Mouse (Mus musculus) lung, embryonic 14.5 days (tissue): Measurements from ENCODE around the gene Krtap4-16. TPM values are rescaled to one million over a fixed set of nuclear protein-coding genes. Genes with fewer than 3 reads are reported as not detected.
"Not testable (repeated sequence)": the region's sequence is repeated elsewhere in the genome, so short reads cannot be mapped to it uniquely, and the experiment has no call there.

Experiments used
- ATAC-seq: fragments of 200-750 bp; cut with Nextera tagmentation; 2 replicates; pipeline ENCODE4 v1.8.0; 2017; ENCODE audit warnings: mild to moderate bottlenecking, moderate TSS enrichment, moderate library complexity; ENCODE audit not compliant: insufficient read depth
- DNase-seq: peaks from one replicate; pipeline ENCODE4 v3.0.0-alpha.2; 2015
- H3K27ac ChIP-seq: fragments of 300-500 bp; sonication (generic); 2 replicates; pipeline ENCODE4 v1.5.1; 2014; ENCODE audit warnings: low read depth, mild to moderate bottlenecking, moderate library complexity
- H3K27me3 ChIP-seq: fragments of 300-500 bp; sonication (generic); 2 replicates; pipeline ENCODE4 v1.6.1; 2014; ENCODE audit warnings: low read length, control low read depth; ENCODE audit not compliant: insufficient read depth
- H3K36me3 ChIP-seq: fragments of 300-500 bp; sonication (generic); 2 replicates; pipeline ENCODE4 v1.6.1; 2014; ENCODE audit warnings: control low read depth; ENCODE audit not compliant: insufficient read depth
- H3K4me1 ChIP-seq: fragments of 300-500 bp; sonication (generic); 2 replicates; pipeline ENCODE4 v1.6.1; 2014; ENCODE audit warnings: antibody characterized with exemption, control low read depth; ENCODE audit not compliant: insufficient read depth
- H3K4me2 ChIP-seq: fragments of 300-500 bp; sonication (generic); 2 replicates; pipeline ENCODE4 v1.6.1; 2014; ENCODE audit warnings: mild to moderate bottlenecking
- H3K4me3 ChIP-seq: fragments of 300-500 bp; sonication (generic); 2 replicates; pipeline ENCODE4 v1.5.1; 2014; ENCODE audit warnings: low read depth, low read length
- H3K9ac ChIP-seq: fragments of 300-500 bp; sonication (generic); 2 replicates; pipeline ENCODE4 v1.6.1; 2014
- H3K9me3 ChIP-seq: fragments of 300-500 bp; sonication (generic); 2 replicates; pipeline ENCODE4 v1.6.1; 2016; ENCODE audit warnings: low read depth, low read length, control low read depth
- CTCF ChIP-seq: IDR thresholded peaks from 2 replicates; pipeline ENCODE4 v1.5.1; 2016; ENCODE audit warnings: antibody characterized with exemption, low read depth
- WGBS: fragments of 180-500 bp; shearing (Covaris S2); extraction: QIAGEN DNeasy Blood & Tissue Kit; methylation state at CpG from one replicate; pipeline ENCODE4 v1.1.7; 2014; 5-methylcytosine and 5-hydroxymethylcytosine counted together
- polyA plus RNA-seq: library from polyadenylated mRNA; unstranded; fragments of >200 nt; fragmentation: Nextera tagmentation; extraction: Ambion mirVana; gene quantifications from 2 replicates; pipeline ENCODE4 v1.2.1, GENCODE M21; 2014

Gene Krtap4-16
- polyA plus RNA-seq, 1 experiment from 2014 or later, result not detected

- Histone ChIP-seq H3K9me3 (no peaks in the 10 kb centered on the region), H3K36me3 (no peaks in the 10 kb centered on the region), H3K4me3 (no peak overlapping the region), H3K4me2 (no peak overlapping the region), H3K27ac (no peak overlapping the region), H3K27me3 (no peaks in the 10 kb centered on the region), H3K9ac (no peak overlapping the region), H3K4me1 (no peaks in the 10 kb centered on the region)
- WGBS, result 91% methylated on average over 1 of the region's 1 CpGs
- ATAC-seq (no peak), DNase-seq (no peak)
- TF ChIP-seq CTCF, result no peak
Measured at GRCm38 (mm10) chr11:99842185-99842584, 9.2 kb downstream of the Krtap4-16 start.

GRCm38 (mm10) chr11:99837966-99838365 is 13.4 kb downstream of the Krtap4-16 start, which contains the start of gene 2300003K06Rik:
Gene 2300003K06Rik (minus strand): TSS chr11:99838066.
- no peak for TF ChIP-seq CTCF
- H3K27ac ChIP-seq, result no peak within 1 kb of the TSS
- no peak within 1 kb of the TSS for H3K9ac ChIP-seq
- DNase-seq, result no peak
- no peaks in the 10 kb centered on the region for H3K4me1 ChIP-seq
- no peak within 1 kb of the TSS for H3K4me3 ChIP-seq
- WGBS, result 60% methylated on average over 1 of the region's 1 CpGs
- H3K27me3 ChIP-seq, result no peaks in the 10 kb centered on the region
- ATAC-seq, result no peak
- no peak within 1 kb of the TSS for H3K4me2 ChIP-seq
- no peaks in the 10 kb centered on the region for H3K36me3 ChIP-seq
- H3K9me3 ChIP-seq, result no peaks in the 10 kb centered on the region

GRCm38 (mm10) chr11:99815566-99815965 is 35.8 kb downstream of the Krtap4-16 start, which contains the start of gene Gm11564:
Gene Gm11564 (minus strand): TSS chr11:99815666.
- ATAC-seq, H3K9me3 ChIP-seq, DNase-seq, H3K27ac ChIP-seq, H3K4me1 ChIP-seq, H3K27me3 ChIP-seq, H3K9ac ChIP-seq, H3K4me2 ChIP-seq, H3K4me3 ChIP-seq, H3K36me3 ChIP-seq: not testable (repeated sequence)
- 79% methylated on average over 2 of the region's 2 CpGs for WGBS

GRCm38 (mm10) chr11:99809792-99810191 is 41.6 kb downstream of the Krtap4-16 start, which contains the start of gene Krtap4-13:
Gene Krtap4-13 (minus strand): TSS chr11:99809892.
- not testable (repeated sequence) for H3K4me3 ChIP-seq, H3K27me3 ChIP-seq, H3K27ac ChIP-seq, H3K9me3 ChIP-seq, ATAC-seq, H3K36me3 ChIP-seq, H3K9ac ChIP-seq, H3K4me1 ChIP-seq, H3K4me2 ChIP-seq, DNase-seq

DNA sequence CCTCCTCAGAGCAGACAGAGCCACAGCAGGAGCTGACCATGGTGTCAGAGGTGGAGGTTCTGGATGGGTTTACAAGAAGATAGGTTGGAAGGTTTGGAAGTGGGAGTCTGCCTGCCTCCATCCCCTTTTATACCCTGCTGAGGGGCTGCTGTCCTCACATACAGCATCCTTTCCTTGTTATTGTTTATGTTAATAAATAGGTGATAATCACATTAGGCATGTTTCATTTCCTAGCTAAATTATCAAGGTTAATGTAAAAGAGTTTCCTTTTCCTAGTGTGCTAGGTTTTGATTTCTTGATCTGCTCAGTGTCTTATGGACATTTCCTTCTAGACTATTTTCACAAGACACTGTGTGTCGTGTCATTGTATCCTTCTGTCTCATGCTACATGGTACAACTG is 47.1 kb downstream of the Krtap4-16 start, which contains the start of gene Gm11554:
Gene Gm11554 (minus strand): TSS at position 101 of the 400 bp plus-strand sequence.
- H3K9ac ChIP-seq, H3K4me3 ChIP-seq, H3K27me3 ChIP-seq, DNase-seq, H3K4me1 ChIP-seq, H3K4me2 ChIP-seq, H3K36me3 ChIP-seq, H3K9me3 ChIP-seq, H3K27ac ChIP-seq, ATAC-seq: not testable (repeated sequence)
- WGBS, result no CpG with 5 or more reads among the region's 1 CpGs

Other genes with a start within 250 kb of the Krtap4-16 start
- gene Gm11938, start 248.3 kb downstream of the Krtap4-16 start, polyA plus RNA-seq, result not detected in 2 replicates
- not detected in 2 replicates for gene Gm11937, start 241.4 kb downstream of the Krtap4-16 start, polyA plus RNA-seq
- gene Krtap2-4, start 236.8 kb downstream of the Krtap4-16 start, polyA plus RNA-seq, result not detected in 2 replicates
- gene Gm11562, start 231.2 kb downstream of the Krtap4-16 start, polyA plus RNA-seq, result not detected in 2 replicates
- gene Krtap4-1, start 223.4 kb downstream of the Krtap4-16 start, polyA plus RNA-seq, result not detected in 2 replicates
- gene Krtap4-2, start 216.5 kb downstream of the Krtap4-16 start, polyA plus RNA-seq, result not detected in 2 replicates
- gene Krtap4-7, start 207.5 kb downstream of the Krtap4-16 start, polyA plus RNA-seq, result not detected in 2 replicates
- not detected in 2 replicates for gene Gm11555, start 201.4 kb downstream of the Krtap4-16 start, polyA plus RNA-seq
- not detected in 2 replicates for gene Gm11563, start 192.6 kb downstream of the Krtap4-16 start, polyA plus RNA-seq
- not detected in 2 replicates for gene Krtap4-6, start 185.6 kb downstream of the Krtap4-16 start, polyA plus RNA-seq
- gene Gm14190, start 160.9 kb downstream of the Krtap4-16 start, polyA plus RNA-seq, result not detected in 2 replicates
- gene Gm14180, start 117.3 kb downstream of the Krtap4-16 start, polyA plus RNA-seq, result not detected in 2 replicates
- not detected in 2 replicates for gene Gm11595, start 78.7 kb downstream of the Krtap4-16 start, polyA plus RNA-seq
- not detected in 2 replicates for gene Krtap4-8, start 70.9 kb downstream of the Krtap4-16 start, polyA plus RNA-seq
- not detected in 2 replicates for gene Krtap4-9, start 66.4 kb downstream of the Krtap4-16 start, polyA plus RNA-seq
- not detected in 2 replicates for gene Gm11596, start 58.1 kb downstream of the Krtap4-16 start, polyA plus RNA-seq
- not detected in 2 replicates for gene Gm11569, start 52.7 kb downstream of the Krtap4-16 start, polyA plus RNA-seq
- not detected in 2 replicates for gene Gm11554, start 47.2 kb downstream of the Krtap4-16 start, polyA plus RNA-seq
- gene Krtap4-13, start 41.7 kb downstream of the Krtap4-16 start, polyA plus RNA-seq, result not detected in 2 replicates
- not detected in 2 replicates for gene Gm11564, start 35.9 kb downstream of the Krtap4-16 start, polyA plus RNA-seq
- not detected in 2 replicates for gene 2300003K06Rik, start 13.5 kb downstream of the Krtap4-16 start, polyA plus RNA-seq
- gene Gm11568, start 6.3 kb upstream of the Krtap4-16 start, polyA plus RNA-seq, result not detected in 2 replicates
- not detected in 2 replicates for gene Gm11559, start 12.9 kb upstream of the Krtap4-16 start, polyA plus RNA-seq
- not detected in 2 replicates for gene Krtap9-1, start 21.8 kb upstream of the Krtap4-16 start, polyA plus RNA-seq
- not detected in 2 replicates for gene Gm11567, start 27.6 kb upstream of the Krtap4-16 start, polyA plus RNA-seq
- gene Krtap31-1, start 56.3 kb upstream of the Krtap4-16 start, polyA plus RNA-seq, result not detected in 2 replicates
- not detected in 2 replicates for gene Gm11565, start 63.1 kb upstream of the Krtap4-16 start, polyA plus RNA-seq
- not detected in 2 replicates for gene Krtap31-2, start 84.7 kb upstream of the Krtap4-16 start, polyA plus RNA-seq
- gene Krtap9-5, start 96.9 kb upstream of the Krtap4-16 start, polyA plus RNA-seq, result not detected in 2 replicates
- not detected in 2 replicates for gene Krtap29-1, start 127.4 kb upstream of the Krtap4-16 start, polyA plus RNA-seq
- gene Krtap16-1, start 135.0 kb upstream of the Krtap4-16 start, polyA plus RNA-seq, result not detected in 2 replicates
- 0.75 and 0.87 TPM in 2 replicates for gene Krtap17-1, start 142.4 kb upstream of the Krtap4-16 start, polyA plus RNA-seq
- gene Krt33a, start 164.6 kb upstream of the Krtap4-16 start, polyA plus RNA-seq, result not detected in 2 replicates
- not detected in 2 replicates for gene Krt33b, start 178.3 kb upstream of the Krtap4-16 start, polyA plus RNA-seq
- not detected in 2 replicates for gene Krt34, start 189.9 kb upstream of the Krtap4-16 start, polyA plus RNA-seq
- gene Krt31, start 198.9 kb upstream of the Krtap4-16 start, polyA plus RNA-seq, result not detected in 2 replicates
- not detected in 2 replicates for gene Krt32, start 236.6 kb upstream of the Krtap4-16 start, polyA plus RNA-seq
- gene Krt35, start 244.6 kb upstream of the Krtap4-16 start, polyA plus RNA-seq, result not detected in 2 replicates